Mouse (Mus musculus) spleen, postnatal 10 days (tissue): Measurements from ENCODE around the gene Ugt1a7c.

Experiments
- DNase-seq, 2 experiments: peaks; one replicate each; pipeline ENCODE4 v3.0.0; 2021 to 2022; ENCODE audit warnings: low spot score in 2 of 2

Gene Ugt1a7c

DNA sequence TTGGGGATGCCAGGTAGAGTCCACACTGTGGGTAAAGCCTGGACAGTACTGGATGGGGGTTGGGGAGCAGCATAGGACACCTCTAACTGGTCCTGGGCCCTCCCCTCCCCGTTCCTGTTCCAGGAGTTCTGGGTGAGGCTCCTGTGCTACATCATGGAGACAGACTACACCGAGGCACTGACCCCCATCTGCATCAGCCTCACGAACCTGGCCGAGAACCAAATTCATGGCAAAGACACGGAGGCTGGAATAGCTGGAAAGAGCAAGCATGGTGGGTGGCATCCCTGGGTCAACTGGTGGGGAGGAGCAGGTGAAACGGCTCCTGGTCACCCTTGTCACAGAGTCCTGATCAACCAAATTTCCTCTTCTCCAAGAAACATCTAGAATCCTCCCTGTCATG is 143.9 kb downstream of the Ugt1a7c start:
- DNase-seq = no peak

DNA sequence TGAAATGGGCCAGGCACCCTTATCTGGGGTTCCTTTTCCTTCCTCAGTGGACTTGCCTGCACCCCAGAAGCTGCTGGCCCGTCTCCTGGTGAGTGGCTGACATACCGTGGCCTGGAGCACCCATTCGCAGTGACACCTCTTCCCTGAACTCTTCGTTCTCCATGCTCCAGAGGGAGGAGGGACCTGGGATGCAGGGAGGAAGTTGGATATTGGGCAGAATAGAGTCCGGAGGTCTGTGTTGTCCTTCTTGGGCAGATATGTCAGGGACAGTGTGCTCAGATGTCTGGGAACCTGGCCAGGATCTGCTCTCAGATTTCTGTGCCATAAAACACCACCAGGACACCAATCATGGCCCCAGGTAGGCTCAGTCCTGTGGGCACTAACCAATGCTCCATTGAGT is 145.2 kb downstream of the Ugt1a7c start:
- no peak for DNase-seq

DNA sequence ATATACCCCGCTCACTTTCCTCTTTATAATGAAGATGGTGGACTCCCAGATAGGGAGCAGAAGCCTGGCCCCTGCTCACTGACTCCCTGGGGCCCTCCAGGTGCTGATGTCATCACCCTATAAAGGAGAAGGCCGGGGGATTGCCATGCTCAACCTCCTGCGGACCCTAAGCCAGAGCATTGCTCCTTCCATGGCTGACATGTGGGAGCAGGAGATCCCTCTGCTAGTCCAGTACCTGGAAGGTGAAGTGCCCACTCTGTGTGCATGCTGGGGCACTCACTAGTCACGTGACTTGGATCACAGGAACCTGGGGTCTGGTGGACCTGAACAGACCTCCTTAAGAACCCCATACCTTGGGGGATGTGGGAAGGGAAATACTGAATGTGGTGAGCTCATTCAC is 145.7 kb downstream of the Ugt1a7c start:
- DNase-seq = no peak

DNA sequence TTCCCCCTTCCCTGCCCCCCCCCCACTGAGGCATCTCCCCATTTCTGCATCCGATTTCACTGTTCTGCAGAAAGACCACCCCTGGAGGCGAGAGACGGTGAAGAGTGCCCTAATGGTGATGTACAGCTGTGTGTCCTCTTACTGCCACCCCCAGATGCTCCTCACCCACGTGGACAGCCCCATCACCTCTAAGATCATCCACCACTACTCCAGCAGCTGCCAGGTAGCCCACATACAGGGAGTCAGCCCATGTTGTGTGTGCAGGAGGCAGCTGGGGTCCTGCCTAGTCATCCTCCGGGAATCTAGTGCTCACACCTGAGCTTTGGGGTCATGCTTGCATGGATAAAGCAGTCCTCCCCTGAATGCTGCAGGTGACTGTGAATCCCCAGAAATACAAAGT is 149.0 kb downstream of the Ugt1a7c start:
- no peak for DNase-seq

DNA sequence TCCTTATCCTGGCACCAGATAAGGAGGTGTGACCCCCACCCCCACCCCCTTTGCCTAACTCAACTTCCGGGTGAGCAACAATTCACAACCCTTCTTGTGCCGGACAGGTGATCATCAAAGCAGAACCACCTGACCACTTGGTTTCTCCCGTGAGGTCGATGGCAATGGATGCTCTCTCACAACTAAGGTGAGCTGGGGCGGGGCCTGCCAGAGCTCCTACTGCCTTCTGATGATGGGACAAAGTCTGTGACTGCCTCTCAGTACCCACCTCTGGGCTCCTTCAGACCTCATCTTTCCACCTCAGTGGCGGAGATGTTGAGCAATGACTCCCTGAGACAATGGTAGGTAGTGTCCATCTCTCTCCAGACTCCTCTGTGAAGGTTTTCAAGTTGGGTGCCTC is 151.0 kb downstream of the Ugt1a7c start:
- DNase-seq = no peak

DNA sequence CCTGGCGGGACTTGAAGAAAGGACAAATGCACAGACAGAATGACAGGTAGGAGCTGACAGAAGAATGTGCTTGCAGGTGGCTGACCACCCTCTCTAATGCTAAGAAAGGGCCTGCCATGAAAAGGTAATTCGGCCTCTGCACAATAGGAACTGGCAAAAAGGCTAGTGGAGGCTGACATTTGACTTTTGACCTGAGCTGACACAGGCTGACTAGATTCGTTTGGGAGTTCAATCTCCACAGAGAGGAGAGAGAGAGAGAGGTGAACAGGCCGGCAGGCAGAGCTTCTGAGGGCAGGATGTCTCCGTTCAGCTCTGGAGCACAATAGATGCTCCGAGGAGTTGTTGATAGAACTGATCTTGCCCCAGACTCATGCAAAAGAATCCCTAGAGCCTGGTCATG is 151.5 kb downstream of the Ugt1a7c start:
- DNase-seq = no peak

DNA sequence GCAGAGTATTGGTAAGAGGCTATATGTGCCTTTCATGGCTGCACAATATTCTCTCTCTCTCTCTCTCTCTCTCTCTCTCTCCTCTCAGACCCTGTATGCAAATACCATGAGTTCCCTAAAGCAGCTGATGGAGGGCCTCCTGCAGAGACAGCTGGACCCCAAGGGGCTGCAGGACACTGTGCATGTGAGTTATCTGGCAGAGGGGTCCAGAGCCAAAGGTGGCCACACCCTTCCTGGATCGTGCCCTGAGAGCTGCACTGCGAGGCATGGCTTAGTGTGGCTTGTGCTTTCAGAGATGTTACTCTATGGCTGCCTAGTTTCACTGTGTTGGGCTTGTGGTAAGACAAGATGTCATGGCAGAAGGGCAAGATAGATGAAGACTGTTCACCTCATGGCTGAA is 152.8 kb downstream of the Ugt1a7c start:
- no peak for DNase-seq

DNA sequence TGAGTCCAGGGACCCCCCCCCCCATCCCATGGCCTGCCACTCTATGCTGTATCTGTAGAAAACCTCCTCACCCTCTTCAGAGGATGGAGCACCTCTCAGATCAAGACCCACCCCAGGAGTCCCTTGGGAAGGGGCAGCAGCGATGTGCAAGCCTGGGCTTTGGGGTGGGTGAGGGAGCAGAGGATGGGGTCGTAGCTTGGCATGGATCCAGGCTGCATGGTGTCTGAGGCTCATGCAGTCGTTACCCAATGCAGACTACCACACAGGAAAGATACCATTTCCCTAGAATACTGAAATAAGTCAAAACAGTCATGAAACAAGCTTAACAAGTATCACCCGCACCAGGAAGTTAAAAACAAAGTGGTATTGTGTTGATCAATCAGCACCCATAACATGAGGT is 153.8 kb downstream of the Ugt1a7c start:
- no peak for DNase-seq

DNA sequence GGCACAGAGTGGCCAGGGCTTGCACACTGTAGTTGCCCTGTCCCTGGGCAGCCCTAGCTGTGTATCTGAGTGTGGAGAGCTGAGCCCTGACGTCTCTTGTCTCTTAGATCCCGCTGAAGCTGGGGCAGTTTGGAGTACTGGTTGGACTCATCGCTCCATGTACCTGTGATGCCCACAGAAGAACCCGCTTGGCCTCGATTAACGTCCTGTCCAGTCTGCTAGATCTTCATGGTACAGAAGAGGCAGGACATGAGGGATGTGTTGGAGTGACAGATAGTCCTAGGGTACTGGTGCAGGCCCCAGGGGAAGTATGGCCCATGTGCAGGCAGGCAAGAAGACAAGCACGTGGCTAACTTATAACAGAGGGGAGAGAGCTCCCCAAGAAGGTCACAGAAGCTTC is 154.7 kb downstream of the Ugt1a7c start:
- no peak for DNase-seq

DNA sequence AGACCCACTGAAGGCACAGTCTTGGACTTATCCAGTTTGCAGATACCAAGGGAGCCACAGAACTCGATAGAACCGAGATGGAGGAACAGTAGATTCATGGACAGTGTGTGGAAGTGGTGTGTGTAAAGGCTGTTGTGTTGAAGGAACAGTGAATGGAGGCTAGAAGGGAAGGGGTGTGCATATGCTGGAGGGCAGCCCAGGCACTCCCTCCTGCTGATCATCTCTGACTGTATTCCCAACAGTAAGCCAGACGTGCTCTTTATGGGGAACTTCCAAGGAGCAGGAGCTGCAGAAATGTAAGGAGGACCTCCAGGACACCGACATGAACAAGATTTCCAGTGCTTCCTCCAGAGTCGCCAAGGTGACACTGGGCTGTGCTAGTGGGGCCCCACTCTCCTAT is 155.2 kb downstream of the Ugt1a7c start:
- DNase-seq = no peak

DNA sequence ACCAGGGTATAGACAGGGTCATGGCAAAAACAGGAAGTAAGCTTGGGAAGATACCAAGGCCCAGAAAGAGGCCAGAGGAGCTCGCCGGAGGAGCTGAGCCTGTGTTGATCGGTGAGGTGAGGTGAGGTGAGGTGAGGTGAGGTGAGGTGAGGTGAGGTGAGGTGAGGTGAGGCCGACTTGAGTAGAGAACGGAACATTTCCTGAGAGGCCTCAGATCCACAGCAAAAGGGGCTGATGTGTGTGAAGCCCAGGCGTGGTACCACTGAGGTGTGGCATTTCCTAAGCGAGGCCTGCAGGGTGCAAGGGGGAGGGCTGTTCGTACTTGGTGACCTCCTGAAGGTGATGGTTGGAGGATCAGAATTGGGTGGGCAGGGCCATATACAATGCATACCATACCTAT is 158.2 kb downstream of the Ugt1a7c start:
- no peak for DNase-seq

DNA sequence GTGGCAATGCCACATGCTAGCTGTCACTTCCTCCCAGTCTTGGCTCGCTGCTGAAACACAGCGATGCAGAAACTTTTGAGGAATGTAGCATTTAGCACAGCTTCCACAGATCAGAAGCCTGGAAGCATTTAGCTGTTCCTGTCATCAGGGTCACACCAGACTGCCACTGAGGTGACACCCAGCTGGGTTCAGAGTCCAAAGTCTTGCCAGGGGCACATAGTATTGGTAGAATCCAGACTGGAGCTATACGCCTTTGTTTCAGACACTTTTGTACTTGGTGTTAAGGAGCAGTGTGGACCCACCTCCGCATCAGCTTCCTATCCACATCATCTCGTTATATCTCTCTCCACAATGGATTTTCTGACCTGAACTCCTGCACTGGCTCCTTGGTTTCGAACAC is 158.7 kb downstream of the Ugt1a7c start:
- DNase-seq = no peak

DNA sequence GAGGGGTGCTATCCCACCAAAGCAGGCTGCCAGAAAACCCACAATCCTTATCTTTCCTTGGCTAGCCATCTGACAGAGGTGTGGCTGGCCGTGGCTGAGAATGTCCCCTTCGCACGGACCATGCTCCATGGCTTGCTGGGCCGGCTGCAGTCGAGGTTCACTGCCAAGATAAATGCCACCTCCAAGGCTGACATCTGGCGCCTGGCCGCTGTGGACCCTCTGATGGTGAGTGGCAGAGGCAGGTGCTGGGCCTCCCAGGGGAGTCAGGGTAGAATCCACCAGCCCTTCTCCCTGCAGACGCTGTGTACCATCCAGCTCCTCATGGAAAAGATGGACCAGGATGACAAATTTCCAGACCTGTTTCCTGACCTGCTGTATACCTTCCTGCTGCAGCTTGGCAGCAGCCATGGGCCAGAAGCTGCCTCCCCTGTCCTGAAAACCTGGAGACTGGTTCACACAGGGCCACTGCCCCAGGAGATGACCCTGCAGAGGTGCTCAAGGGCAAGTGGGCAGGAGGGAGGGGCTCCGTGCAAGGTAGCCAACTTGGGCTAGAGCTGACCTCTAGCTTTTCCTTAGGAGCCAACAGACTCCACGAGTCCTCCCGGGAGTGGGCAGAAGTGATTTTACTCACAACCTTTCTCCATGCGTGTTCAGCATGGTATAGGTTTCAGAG is 160.1 kb downstream of the Ugt1a7c start:
- DNase-seq = no peak

DNA sequence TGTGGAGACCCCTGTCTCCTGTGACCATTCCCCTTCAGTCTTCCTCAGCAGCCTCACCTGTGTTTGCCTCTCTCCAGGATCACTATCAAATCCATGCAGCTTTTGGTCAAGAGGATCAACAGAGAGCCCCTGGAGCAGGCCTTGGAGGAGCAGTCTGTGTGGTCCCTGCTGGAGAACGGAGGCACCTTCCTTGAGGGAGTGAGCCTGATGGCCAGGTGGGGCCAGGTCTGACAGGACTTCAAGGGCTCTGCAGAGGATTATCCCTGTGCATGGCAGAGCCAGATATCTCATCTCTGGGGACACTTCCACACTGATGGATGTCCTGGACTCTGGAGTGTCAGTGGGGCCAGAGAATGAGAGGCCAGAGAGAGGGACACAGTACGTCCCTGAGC is 160.6 kb downstream of the Ugt1a7c start:
- DNase-seq = no peak

DNA sequence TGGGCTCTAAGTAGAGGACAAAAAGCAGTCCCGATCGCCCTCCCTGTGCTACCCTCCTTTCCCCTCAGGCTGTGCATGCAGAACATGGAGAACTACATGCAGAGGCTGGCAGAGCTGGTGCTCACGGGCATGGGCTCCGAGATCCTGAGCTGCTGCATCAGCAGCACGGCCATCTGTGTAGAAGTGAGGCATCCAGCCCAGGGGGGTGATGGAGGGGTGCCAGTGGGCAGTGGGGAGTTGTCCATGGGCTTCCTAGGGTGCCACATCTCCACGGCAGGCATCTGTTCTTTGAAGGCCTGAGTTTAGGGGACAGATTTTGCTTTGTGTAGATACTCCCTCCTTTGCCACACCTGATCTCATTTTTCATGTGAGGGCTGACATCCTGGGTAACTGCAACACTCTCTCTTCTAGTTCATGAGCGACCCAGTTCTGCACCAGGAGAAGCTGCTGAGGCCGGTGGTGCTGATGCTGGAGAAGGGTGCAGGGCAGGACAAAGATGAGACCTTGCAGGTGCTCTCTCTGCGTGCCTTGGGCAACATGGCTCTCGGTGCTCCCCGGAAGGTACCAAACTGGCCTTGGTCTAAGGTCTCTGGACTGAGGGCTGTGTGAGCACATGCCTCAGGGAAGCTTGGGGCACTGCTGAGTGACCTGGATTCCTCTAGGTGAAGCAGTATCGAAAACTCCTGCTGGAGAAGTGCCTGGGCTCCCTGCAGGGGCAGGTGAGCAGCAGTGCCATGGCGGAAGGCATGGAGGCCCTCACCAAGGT is 161.3 kb downstream of the Ugt1a7c start:
- no peak for DNase-seq

DNA sequence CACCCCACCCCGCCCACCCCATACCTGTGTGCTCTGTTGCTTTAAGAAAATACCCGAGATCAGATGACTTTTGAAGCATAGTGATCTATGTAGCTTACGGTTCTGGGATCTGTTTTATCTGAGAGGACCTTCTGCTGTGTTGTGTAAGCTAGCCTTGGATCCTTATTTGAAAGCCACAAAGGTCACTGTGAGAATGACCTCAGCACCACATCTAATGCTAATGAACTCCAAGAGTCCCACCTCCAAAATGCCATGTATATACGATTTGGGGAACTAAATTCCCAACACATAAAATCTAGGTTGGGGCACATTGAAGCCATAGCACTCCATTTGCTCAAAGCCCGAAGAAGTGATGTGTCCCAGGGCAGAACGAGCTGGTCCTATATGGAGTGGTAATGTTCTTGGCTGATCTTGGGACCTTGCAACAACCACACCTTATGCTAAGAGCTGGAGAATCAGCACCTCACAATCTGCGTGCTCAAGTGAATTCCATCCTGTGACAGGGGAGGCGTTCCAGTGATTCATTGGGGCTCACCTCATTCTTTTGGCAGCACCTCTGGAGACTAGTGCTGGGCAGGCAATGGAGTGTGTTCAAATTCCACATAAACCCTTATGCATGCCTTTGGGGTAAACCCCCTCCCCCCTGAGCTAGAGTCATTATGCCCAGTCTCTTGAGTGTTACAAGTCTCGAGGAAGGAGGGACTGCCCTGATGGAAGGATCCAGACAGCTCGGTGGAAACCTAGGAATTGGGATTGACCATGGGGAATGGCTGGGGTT is 162.2 kb downstream of the Ugt1a7c start:
- no peak for DNase-seq

DNA sequence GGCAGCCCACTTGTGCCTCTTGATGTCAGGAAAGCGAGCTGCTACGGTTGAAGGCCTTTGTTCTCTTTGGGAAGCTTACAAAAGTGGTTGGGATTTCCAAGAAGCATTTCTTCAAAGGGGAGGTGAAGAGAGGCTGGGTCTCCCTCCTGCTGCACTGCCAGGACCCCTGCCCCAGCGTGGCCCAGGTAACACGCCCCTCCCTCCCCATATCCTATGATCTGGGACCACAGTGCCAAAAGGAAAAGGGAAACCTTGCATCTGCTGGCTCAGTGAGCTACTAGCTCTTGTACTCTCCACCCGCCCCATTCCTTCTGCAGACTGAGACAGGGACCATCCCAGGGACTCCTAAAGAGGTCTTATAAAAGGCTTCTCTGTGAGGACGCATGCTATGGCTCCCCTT is 162.8 kb downstream of the Ugt1a7c start:
- no peak for DNase-seq

DNA sequence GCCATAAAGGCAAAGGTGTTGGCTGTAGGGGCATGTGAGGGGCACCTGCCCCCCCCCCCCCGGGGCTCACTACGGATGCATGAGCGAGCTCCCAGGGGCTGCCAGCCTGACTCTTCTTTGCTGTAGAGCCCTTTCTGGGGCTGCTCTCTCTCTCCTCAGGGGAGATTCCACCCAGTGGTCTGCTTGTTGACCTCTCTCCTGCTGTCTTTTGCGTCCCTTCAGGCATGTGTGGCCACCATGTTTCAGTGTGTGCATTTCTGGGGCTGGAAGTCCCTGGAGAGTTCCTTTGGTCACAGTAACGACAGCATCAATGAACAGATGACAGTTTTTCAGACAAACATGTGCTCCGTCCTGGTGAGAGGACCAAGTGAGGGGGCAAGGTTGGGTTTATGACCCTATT is 163.5 kb downstream of the Ugt1a7c start:
- no peak for DNase-seq

DNA sequence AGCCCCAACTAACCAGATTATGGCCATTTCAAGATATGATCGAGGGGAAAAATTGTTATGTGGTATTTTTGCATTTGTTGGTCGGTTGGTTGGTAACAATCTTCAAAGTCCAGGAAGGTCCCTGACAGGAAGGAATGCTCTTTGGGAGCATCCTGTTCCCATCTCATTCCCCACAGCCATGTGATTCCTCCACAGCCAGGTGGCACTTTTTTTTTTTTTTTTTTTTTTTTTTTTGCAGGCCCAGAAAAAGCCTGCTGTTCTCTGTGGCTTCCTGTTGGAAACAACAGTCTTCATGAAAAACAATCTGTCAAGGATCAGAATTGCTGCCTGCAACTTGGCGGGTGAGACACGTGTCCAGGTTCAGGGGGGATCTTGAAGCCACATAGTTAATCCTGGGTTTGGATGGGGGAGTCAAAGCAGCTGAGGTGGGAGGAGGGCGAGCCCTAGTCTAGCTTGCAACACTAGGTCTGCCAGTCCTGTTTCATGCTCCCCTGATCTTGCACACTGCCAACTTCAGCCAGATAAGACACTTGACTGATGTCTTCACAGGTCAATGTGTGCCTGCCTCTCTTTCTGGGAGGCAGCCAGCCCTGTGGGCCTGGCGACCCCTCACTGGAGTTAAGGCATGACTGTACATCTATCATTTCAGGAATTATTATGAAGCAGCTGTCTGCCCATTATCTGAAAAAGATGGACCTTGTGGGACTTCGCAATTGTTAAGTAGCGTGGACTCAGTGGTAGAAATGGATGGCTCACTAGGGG is 164.2 kb downstream of the Ugt1a7c start:
- no peak for DNase-seq

DNA sequence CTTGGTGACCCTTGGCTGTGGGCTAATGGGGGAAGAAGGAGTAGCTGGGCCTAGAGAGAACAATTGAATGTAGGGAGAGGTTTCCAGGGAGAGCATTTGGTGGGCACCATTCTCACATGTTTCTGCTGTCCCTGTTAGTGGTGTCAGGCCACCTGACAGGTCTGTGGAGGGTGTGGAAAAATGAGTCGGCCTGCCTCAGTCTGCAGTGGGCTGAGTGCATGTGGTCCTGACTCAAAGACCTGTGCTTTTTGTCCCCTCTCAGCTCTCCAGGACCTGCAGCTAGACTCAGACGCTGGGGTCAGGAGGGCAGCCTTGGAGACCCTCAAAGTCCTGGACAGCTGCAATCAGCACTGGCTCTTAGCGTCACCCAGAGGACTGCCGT is 164.8 kb downstream of the Ugt1a7c start:
- no peak for DNase-seq

DNA sequence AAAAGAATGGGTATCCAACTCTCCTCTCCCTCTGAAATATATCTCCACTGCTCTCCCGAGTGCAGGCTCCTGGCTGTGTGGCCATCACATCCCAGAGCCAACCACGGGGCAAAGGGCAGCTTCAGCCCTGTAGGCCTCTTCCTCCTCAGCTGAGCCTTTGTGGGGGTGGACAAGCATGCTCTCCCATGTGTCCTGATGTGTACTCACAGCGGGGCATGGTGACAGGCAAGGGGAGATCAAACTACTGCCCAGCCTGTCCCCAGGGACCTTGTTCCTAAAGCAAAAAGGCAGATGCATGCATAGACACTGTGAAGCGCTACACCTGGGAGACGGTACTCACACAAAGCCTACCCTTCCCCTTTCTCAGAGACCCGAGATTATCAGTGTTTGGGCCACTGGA is 165.3 kb downstream of the Ugt1a7c start:
- DNase-seq = no peak
